Comparison of ENCODE assay signal across 22 mouse cellular contexts in genomic region chr11:83383532-83383887, GRCm38 (mm10). TPM values are rescaled to one million over a fixed set of nuclear protein-coding genes. Genes with fewer than 3 reads are reported as not detected.
DNase-seq lines count a peak whose midpoint lies in the region; ATAC-seq and TF ChIP-seq lines count a peak whose summit lies in the region.
"Had no signal": no experiment of that assay in that cellular context is flagged by ENCODE, and none has a peak within 500 bp of the region (broad histone marks: within the 10 kb centered on the region; RNA-seq: fewer than 3 reads in every experiment).

No protein-coding gene starts in this region.

- no peak for DNase-seq in hindbrain, embryonic 11.5 days (ENCODE audit: low spot score)
- no peak for DNase-seq in forebrain, postnatal 0 days
- no peak for DNase-seq in embryonic facial prominence, embryonic 10.5 days (ENCODE audit: low spot score)
- DNase-seq: adrenal gland, adult 2 months; adrenal gland, postnatal 25 days; cerebellum, postnatal 10 days; gastrocnemius, postnatal 36 days; heart, adult 2 months had no signal

- peaks cover 19% of the 10 kb centered on the region for H3K4me1 ChIP-seq in hindbrain, embryonic 13.5 days (replicated peaks)
- no peaks in the 10 kb centered on the region for H3K4me1 ChIP-seq in hindbrain, embryonic 11.5 days (replicated peaks; ENCODE audit: control insufficient read depth, insufficient read depth, low read length)
- peaks cover 21% of the 10 kb centered on the region for H3K4me1 ChIP-seq in neural tube, embryonic 12.5 days
- peaks cover 16% of the 10 kb centered on the region for H3K4me1 ChIP-seq in neural tube, embryonic 15.5 days
- H3K4me1 ChIP-seq in forebrain, postnatal 0 days (ENCODE audit: insufficient read depth), result 0 out of 2 replicates have a peak, but pooled peaks cover 6% of the 10 kb centered on the region
- H3K4me1 ChIP-seq in embryonic facial prominence, embryonic 10.5 days, result no peaks in the 10 kb centered on the region
- H3K4me1 ChIP-seq: embryonic facial prominence, embryonic 15.5 days had no signal

- H3K27me3 ChIP-seq in hindbrain, embryonic 13.5 days, result no peaks in the 10 kb centered on the region
- H3K27me3 ChIP-seq in hindbrain, embryonic 11.5 days (ENCODE audit: control insufficient read depth, insufficient read depth, low read length), result no peaks in the 10 kb centered on the region
- H3K27me3 ChIP-seq in neural tube, embryonic 12.5 days (replicated peaks), result no peaks in the 10 kb centered on the region
- no peaks in the 10 kb centered on the region for H3K27me3 ChIP-seq in neural tube, embryonic 15.5 days (replicated peaks)
- H3K27me3 ChIP-seq in forebrain, postnatal 0 days (ENCODE audit: insufficient read depth, low read length), result no peaks in the 10 kb centered on the region
- no peaks in the 10 kb centered on the region for H3K27me3 ChIP-seq in embryonic facial prominence, embryonic 10.5 days (replicated peaks; ENCODE audit: low read depth, poor library complexity, severe bottlenecking)
- H3K27me3 ChIP-seq: embryonic facial prominence, embryonic 15.5 days; heart, embryonic 12.5 days had no signal

- TF ChIP-seq CTCF in forebrain, postnatal 0 days (IDR thresholded peaks at IDR 0.05; ENCODE audit: low read depth), result no peak

- 75% methylated on average over 1 of the region's 1 CpGs for WGBS in hindbrain, embryonic 13.5 days
- 84% methylated on average over 1 of the region's 1 CpGs for WGBS in hindbrain, embryonic 11.5 days
- 65% methylated on average over 1 of the region's 1 CpGs for WGBS in neural tube, embryonic 12.5 days
- WGBS in neural tube, embryonic 15.5 days, result 40% methylated on average over 1 of the region's 1 CpGs
- 51% methylated on average over 1 of the region's 1 CpGs for WGBS in forebrain, postnatal 0 days
- WGBS in embryonic facial prominence, embryonic 10.5 days, result 95% methylated on average over 1 of the region's 1 CpGs

- H3K4me3 ChIP-seq in hindbrain, embryonic 13.5 days, result no peak overlapping the region
- no peak overlapping the region for H3K4me3 ChIP-seq in hindbrain, embryonic 11.5 days (ENCODE audit: low read depth, low read length)
- no peak overlapping the region for H3K4me3 ChIP-seq in neural tube, embryonic 12.5 days
- no peak overlapping the region for H3K4me3 ChIP-seq in neural tube, embryonic 15.5 days (replicated peaks)
- H3K4me3 ChIP-seq in forebrain, postnatal 0 days (ENCODE audit: low read depth, low read length), result no peak overlapping the region
- no peak overlapping the region for H3K4me3 ChIP-seq in embryonic facial prominence, embryonic 10.5 days
- H3K4me3 ChIP-seq: embryonic facial prominence, embryonic 15.5 days; erythroblast, embryonic 14.5 days; heart, adult 2 months; heart, embryonic 12.5 days; hindbrain, embryonic 10.5 days had no signal

- no peak overlapping the region for H3K4me2 ChIP-seq in hindbrain, embryonic 13.5 days
- no peak overlapping the region for H3K4me2 ChIP-seq in hindbrain, embryonic 11.5 days (replicated peaks; ENCODE audit: low read depth, low read length)
- peak overlapping the region; percentile 1; the same call in 1 of the 2 replicates for H3K4me2 ChIP-seq in neural tube, embryonic 12.5 days (replicated peaks)
- no peak overlapping the region for H3K4me2 ChIP-seq in neural tube, embryonic 15.5 days
- no peak overlapping the region for H3K4me2 ChIP-seq in forebrain, postnatal 0 days (ENCODE audit: low read depth)
- H3K4me2 ChIP-seq: embryonic facial prominence, embryonic 15.5 days; heart, embryonic 12.5 days had no signal

- no peak for ATAC-seq in hindbrain, embryonic 13.5 days (ENCODE audit: low FRiP score)
- no peak for ATAC-seq in hindbrain, embryonic 11.5 days (ENCODE audit: low FRiP score)
- ATAC-seq in neural tube, embryonic 12.5 days (ENCODE audit: low FRiP score, low read depth), result no peak
- ATAC-seq in neural tube, embryonic 15.5 days (ENCODE audit: low FRiP score), result no peak
- ATAC-seq in forebrain, postnatal 0 days, result peak; percentile 36; the same call in 1 of the 2 replicates
- ATAC-seq in erythroid progenitor cell, adult 5-6 weeks (replicated peaks; ENCODE audit: low FRiP score, poor library complexity, severe bottlenecking), result no peak
- ATAC-seq: hindbrain, embryonic 16.5 days; inflammation-experienced regulatory T-cells, adult 6 months; intestine, postnatal 0 days had no signal

- peaks cover 20% of the 10 kb centered on the region for H3K36me3 ChIP-seq in hindbrain, embryonic 13.5 days
- H3K36me3 ChIP-seq in hindbrain, embryonic 11.5 days (ENCODE audit: control insufficient read depth, insufficient read depth, low read length), result no peaks in the 10 kb centered on the region
- H3K36me3 ChIP-seq in neural tube, embryonic 12.5 days, result 0 out of 2 replicates have a peak, but pooled peaks cover 2% of the 10 kb centered on the region
- no peaks in the 10 kb centered on the region; the same call in none of the 2 replicates for H3K36me3 ChIP-seq in neural tube, embryonic 15.5 days
- peaks cover 19% of the 10 kb centered on the region for H3K36me3 ChIP-seq in forebrain, postnatal 0 days (ENCODE audit: insufficient read depth)
- H3K36me3 ChIP-seq in embryonic facial prominence, embryonic 10.5 days (replicated peaks), result peaks cover 36% of the 10 kb centered on the region

- peak overlapping the region; percentile 25; the same call in 1 of the 2 replicates for H3K27ac ChIP-seq in hindbrain, embryonic 13.5 days
- H3K27ac ChIP-seq in hindbrain, embryonic 11.5 days (ENCODE audit: low read depth, low read length), result no peak overlapping the region; the same call in 1 of the 2 replicates
- H3K27ac ChIP-seq in neural tube, embryonic 12.5 days, result no peak overlapping the region
- H3K27ac ChIP-seq in neural tube, embryonic 15.5 days (replicated peaks), result no peak overlapping the region
- H3K27ac ChIP-seq in forebrain, postnatal 0 days (ENCODE audit: low read depth, low read length), result 0 out of 2 replicates have a peak overlapping the region, but pooled peaks have one; percentile 42
- H3K27ac ChIP-seq in embryonic facial prominence, embryonic 10.5 days (replicated peaks), result no peak overlapping the region
- H3K27ac ChIP-seq: embryonic facial prominence, embryonic 15.5 days; heart, adult 2 months; hindbrain, embryonic 10.5 days had no signal

- H3K9me3 ChIP-seq in hindbrain, embryonic 13.5 days, result no peaks in the 10 kb centered on the region
- no peaks in the 10 kb centered on the region for H3K9me3 ChIP-seq in hindbrain, embryonic 11.5 days (ENCODE audit: control insufficient read depth, low read length)
- no peaks in the 10 kb centered on the region for H3K9me3 ChIP-seq in neural tube, embryonic 12.5 days
- no peaks in the 10 kb centered on the region for H3K9me3 ChIP-seq in neural tube, embryonic 15.5 days (replicated peaks)
- H3K9me3 ChIP-seq in forebrain, postnatal 0 days (ENCODE audit: low read length), result no peaks in the 10 kb centered on the region
- no peaks in the 10 kb centered on the region for H3K9me3 ChIP-seq in embryonic facial prominence, embryonic 10.5 days
- H3K9me3 ChIP-seq: embryonic facial prominence, embryonic 15.5 days; heart, embryonic 12.5 days; hindbrain, embryonic 10.5 days had no signal

- no peak overlapping the region for H3K9ac ChIP-seq in hindbrain, embryonic 13.5 days
- H3K9ac ChIP-seq in hindbrain, embryonic 11.5 days (ENCODE audit: low read depth, low read length), result no peak overlapping the region
- H3K9ac ChIP-seq in neural tube, embryonic 12.5 days, result no peak overlapping the region
- H3K9ac ChIP-seq in neural tube, embryonic 15.5 days (replicated peaks), result no peak overlapping the region
- no peak overlapping the region for H3K9ac ChIP-seq in forebrain, postnatal 0 days
- H3K9ac ChIP-seq: embryonic facial prominence, embryonic 15.5 days; heart, embryonic 12.5 days had no signal

RNA-seq across cellular contexts. Expression of gene Rasl10b, which starts 25.4 kb away (rescaled TPM):
- polyA plus RNA-seq in hindbrain, embryonic 13.5 days (2015; fragmentation: Nextera tagmentation; extraction: Ambion mirVana), result 22.2 and 22.5 TPM in 2 replicates
- 4.2 TPM in 2 replicates for polyA plus RNA-seq in hindbrain, embryonic 11.5 days (2014; fragmentation: Nextera tagmentation; extraction: Ambion mirVana)
- 24.2 and 26.5 TPM in 2 replicates for polyA plus RNA-seq in neural tube, embryonic 12.5 days (2016; fragmentation: Nextera tagmentation; extraction: Ambion mirVana)
- 38.3 and 52.2 TPM in 2 replicates for polyA plus RNA-seq in neural tube, embryonic 15.5 days (2015; fragmentation: Nextera tagmentation; extraction: Ambion mirVana)
- 99.0 and 107 TPM in 2 replicates for total RNA-seq in forebrain, postnatal 0 days (2014; rRNA removed)
- polyA plus RNA-seq in forebrain, postnatal 0 days (2015; fragmentation: Nextera tagmentation; extraction: Ambion mirVana), result 38.4 and 38.6 TPM in 2 replicates
- not detected in 2 replicates for total RNA-seq in erythroid progenitor cell, adult 5-6 weeks (2015; ENCODE audit: low replicate concordance)
- total RNA-seq in erythroid progenitor cell, adult 5-6 weeks (2017; ENCODE audit: low replicate concordance), result 0.23 TPM in 1 of 2 replicates, not detected in the other
- 2.6 and 3.1 TPM in 2 replicates for polyA plus RNA-seq in embryonic facial prominence, embryonic 10.5 days (2016; fragmentation: Nextera tagmentation; extraction: Ambion mirVana)
- polyA plus RNA-seq: erythroblast, embryonic 14.5 days; inflammation-experienced regulatory T-cells, adult 6 months had no signal

RNA-seq across cellular contexts. Expression of gene Gas2l2, which starts 45.7 kb away (rescaled TPM):
- polyA plus RNA-seq in hindbrain, embryonic 13.5 days (2015; fragmentation: Nextera tagmentation; extraction: Ambion mirVana), result 0.43 and 1.4 TPM in 2 replicates
- polyA plus RNA-seq in hindbrain, embryonic 11.5 days (2014; fragmentation: Nextera tagmentation; extraction: Ambion mirVana), result 0.19 and 0.43 TPM in 2 replicates
- 0.20 TPM in 1 of 2 replicates, not detected in the other for polyA plus RNA-seq in neural tube, embryonic 12.5 days (2016; fragmentation: Nextera tagmentation; extraction: Ambion mirVana)
- polyA plus RNA-seq in neural tube, embryonic 15.5 days (2015; fragmentation: Nextera tagmentation; extraction: Ambion mirVana), result 0.37 and 0.41 TPM in 2 replicates
- 1.2 and 1.3 TPM in 2 replicates for total RNA-seq in forebrain, postnatal 0 days (2014; rRNA removed)
- 0.50 and 0.98 TPM in 2 replicates for polyA plus RNA-seq in forebrain, postnatal 0 days (2015; fragmentation: Nextera tagmentation; extraction: Ambion mirVana)
- total RNA-seq in erythroid progenitor cell, adult 5-6 weeks (2015; ENCODE audit: low replicate concordance), result not detected in 2 replicates
- total RNA-seq in erythroid progenitor cell, adult 5-6 weeks (2017; ENCODE audit: low replicate concordance), result not detected in 2 replicates
- polyA plus RNA-seq in embryonic facial prominence, embryonic 10.5 days (2016; fragmentation: Nextera tagmentation; extraction: Ambion mirVana), result not detected in 2 replicates
- total RNA-seq: adrenal gland, adult 2 months; adrenal gland, postnatal 25 days; gastrocnemius, adult 8-10 months; gastrocnemius, postnatal 36 days; heart, adult 2 months; heart, postnatal 25 days had no signal
- polyA plus RNA-seq: adrenal gland, adult 2 months; embryonic facial prominence, embryonic 11.5 days; erythroblast, embryonic 14.5 days; heart, embryonic 12.5 days; inflammation-experienced regulatory T-cells, adult 6 months had no signal

RNA-seq across cellular contexts. Expression of gene 1700020L24Rik, which starts 54.0 kb away (rescaled TPM):
- 0.48 TPM in 1 of 2 replicates, not detected in the other for polyA plus RNA-seq in hindbrain, embryonic 13.5 days (2015; fragmentation: Nextera tagmentation; extraction: Ambion mirVana)
- polyA plus RNA-seq in hindbrain, embryonic 11.5 days (2014; fragmentation: Nextera tagmentation; extraction: Ambion mirVana), result 0.80 and 0.83 TPM in 2 replicates
- polyA plus RNA-seq in neural tube, embryonic 12.5 days (2016; fragmentation: Nextera tagmentation; extraction: Ambion mirVana), result 0.38 and 0.76 TPM in 2 replicates
- 0.37 and 0.54 TPM in 2 replicates for polyA plus RNA-seq in neural tube, embryonic 15.5 days (2015; fragmentation: Nextera tagmentation; extraction: Ambion mirVana)
- total RNA-seq in forebrain, postnatal 0 days (2014; rRNA removed), result 0.24 and 0.77 TPM in 2 replicates
- 0.40 and 0.63 TPM in 2 replicates for polyA plus RNA-seq in forebrain, postnatal 0 days (2015; fragmentation: Nextera tagmentation; extraction: Ambion mirVana)
- total RNA-seq in erythroid progenitor cell, adult 5-6 weeks (2015; ENCODE audit: low replicate concordance), result 12.3 TPM in 1 of 2 replicates, not detected in the other
- total RNA-seq in erythroid progenitor cell, adult 5-6 weeks (2017; ENCODE audit: low replicate concordance), result 4.0 and 4.7 TPM in 2 replicates
- polyA plus RNA-seq in embryonic facial prominence, embryonic 10.5 days (2016; fragmentation: Nextera tagmentation; extraction: Ambion mirVana), result 0.68 TPM in 1 of 2 replicates, not detected in the other
- total RNA-seq: gastrocnemius, adult 8-10 months; gastrocnemius, postnatal 36 days; heart, adult 2 months; heart, postnatal 25 days had no signal
- polyA plus RNA-seq: erythroblast, embryonic 14.5 days had no signal

Comparison
In these comparisons a context has a peak if more than half of its experiments do, and no peak if none do; other contexts are left out.
1. H3K27ac ChIP-seq: peak in hindbrain, embryonic 13.5 days (single experiment) and forebrain, postnatal 0 days (single experiment); none in hindbrain, embryonic 11.5 days (single experiment), neural tube, embryonic 12.5 days (single experiment), neural tube, embryonic 15.5 days (single experiment) and embryonic facial prominence, embryonic 10.5 days (single experiment).